Mouse (Mus musculus) testis, adult 2 months (tissue): Measurements from ENCODE around the gene Nup98. TPM values are rescaled to one million over a fixed set of nuclear protein-coding genes. Genes with fewer than 3 reads are reported as not detected.

ENCODE experiments used
- H3K27ac ChIP-seq: fragments of 200-500 bp; 2 replicates; pipeline ENCODE4 v1.5.1; 2012; ENCODE audit warnings: low read depth, low read length; ENCODE audit not compliant: control insufficient read depth, insufficient read depth
- H3K27me3 ChIP-seq: fragments of 200-500 bp; 2 replicates; pipeline ENCODE4 v1.6.1; 2012; ENCODE audit warnings: mild to moderate bottlenecking, low read length, moderate library complexity; ENCODE audit not compliant: control insufficient read depth, insufficient read depth
- H3K36me3 ChIP-seq: fragments of 200-500 bp; 2 replicates; pipeline ENCODE4 v1.6.1; 2012; ENCODE audit warnings: mild to moderate bottlenecking, low read length; ENCODE audit not compliant: control insufficient read depth, insufficient read depth
- H3K4me1 ChIP-seq: fragments of 200-500 bp; 2 replicates; pipeline ENCODE4 v1.6.1; 2012; ENCODE audit warnings: low read length; ENCODE audit not compliant: control insufficient read depth, insufficient read depth
- H3K4me3 ChIP-seq: fragments of 200-500 bp; 2 replicates; pipeline ENCODE4 v1.5.1; 2012; ENCODE audit warnings: low read depth, mild to moderate bottlenecking, low read length, moderate library complexity, mixed read lengths; ENCODE audit not compliant: control insufficient read depth
- CTCF ChIP-seq: fragments of 200-500 bp; IDR thresholded peaks from 2 replicates; pipeline ENCODE4 v1.5.1; 2012; ENCODE audit warnings: low read depth, mild to moderate bottlenecking, inconsistent platforms, low read length, moderate library complexity; ENCODE audit not compliant: control insufficient read depth, insufficient read depth, insufficient replicate concordance
- POLR2A ChIP-seq: fragments of 200-500 bp; IDR thresholded peaks from 2 replicates; pipeline ENCODE4 v1.6.1; 2012; ENCODE audit warnings: low read depth, mild to moderate bottlenecking, inconsistent platforms, low read length, moderate library complexity; ENCODE audit not compliant: control insufficient read depth
- polyA plus RNA-seq: library from polyadenylated mRNA; depleted of rRNA; stranded (reverse); fragments of >200 nt; gene quantifications from 2 replicates; pipeline ENCODE4 v1.2.3, GENCODE M21; 2012

The Nup98 gene
- polyA plus RNA-seq, 1 experiment: 126 TPM

GRCm38 (mm10) chr7:102183849-102184248 is 26.1 kb downstream of the Nup98 start:
- no peaks in the 10 kb centered on the region for H3K27me3 ChIP-seq
- H3K36me3 ChIP-seq: peaks cover 2% of the 10 kb centered on the region; the same call in 1 of the 2 replicates
- TF ChIP-seq CTCF (no peak), POLR2A (no peak)
- H3K4me1 ChIP-seq: no peaks in the 10 kb centered on the region
- no peak overlapping the region for H3K27ac ChIP-seq
- H3K4me3 ChIP-seq: no peak overlapping the region

- Histone ChIP-seq H3K36me3 (no peaks in the 10 kb centered on the region; the same call in 1 of the 2 replicates), H3K4me3 (no peak overlapping the region), H3K27ac (no peak overlapping the region), H3K27me3 (no peaks in the 10 kb centered on the region), H3K4me1 (no peaks in the 10 kb centered on the region)
- TF ChIP-seq POLR2A (no peak), CTCF (no peak)
Observed at GRCm38 (mm10) chr7:102170300-102170699, 39.7 kb downstream of the Nup98 start.

GRCm38 (mm10) chr7:102153691-102154090 is 56.3 kb downstream of the Nup98 start:
- no peaks in the 10 kb centered on the region; the same call in 1 of the 2 replicates for H3K36me3 ChIP-seq
- TF ChIP-seq POLR2A (no peak), CTCF (no peak)

GRCm38 (mm10) chr7:102137898-102138297 is 72.1 kb downstream of the Nup98 start:
- Histone ChIP-seq H3K27ac (no peak overlapping the region), H3K4me1 (no peaks in the 10 kb centered on the region), H3K27me3 (no peaks in the 10 kb centered on the region), H3K4me3 (no peak overlapping the region), H3K36me3 (peaks cover 1% of the 10 kb centered on the region)
- TF ChIP-seq CTCF: no peak
- TF ChIP-seq POLR2A: no peak

More at GRCm38 (mm10) chr7:102153691-102154090, 56.3 kb downstream of the Nup98 start:
- H3K27me3 ChIP-seq: no peaks in the 10 kb centered on the region
- H3K27ac ChIP-seq: no peak overlapping the region
- no peaks in the 10 kb centered on the region for H3K4me1 ChIP-seq
- H3K4me3 ChIP-seq: no peak overlapping the region

GRCm38 (mm10) chr7:102137464-102137863 is 72.5 kb downstream of the Nup98 start:
- peaks cover 1% of the 10 kb centered on the region for H3K36me3 ChIP-seq
- no peaks in the 10 kb centered on the region for H3K4me1 ChIP-seq
- TF ChIP-seq CTCF (no peak), POLR2A (no peak)
- H3K4me3 ChIP-seq: no peak overlapping the region
- no peaks in the 10 kb centered on the region for H3K27me3 ChIP-seq
- no peak overlapping the region for H3K27ac ChIP-seq

GRCm38 (mm10) chr7:102132395-102132794 is 77.6 kb downstream of the Nup98 start:
- no peak for TF ChIP-seq POLR2A
- TF ChIP-seq CTCF: no peak
- H3K27me3 ChIP-seq: no peaks in the 10 kb centered on the region
- H3K27ac ChIP-seq: no peak overlapping the region
- H3K36me3 ChIP-seq: peaks cover 4% of the 10 kb centered on the region
- H3K4me3 ChIP-seq: no peak overlapping the region
- no peaks in the 10 kb centered on the region for H3K4me1 ChIP-seq

- Histone ChIP-seq H3K36me3 (peaks cover 1% of the 10 kb centered on the region), H3K4me3 (no peak overlapping the region), H3K4me1 (no peaks in the 10 kb centered on the region), H3K27me3 (no peaks in the 10 kb centered on the region), H3K27ac (no peak overlapping the region)
- no peak for TF ChIP-seq CTCF
- no peak for TF ChIP-seq POLR2A
Observed at GRCm38 (mm10) chr7:102120326-102120725, 89.7 kb downstream of the Nup98 start.

- Histone ChIP-seq H3K4me1 (peaks cover 10% of the 10 kb centered on the region), H3K27ac (no peak overlapping the region), H3K27me3 (no peaks in the 10 kb centered on the region), H3K36me3 (no peaks in the 10 kb centered on the region; the same call in 1 of the 2 replicates), H3K4me3 (no peak overlapping the region)
- TF ChIP-seq POLR2A (no peak), CTCF (no peak)
Observed at GRCm38 (mm10) chr7:102117382-102117781, 92.6 kb downstream of the Nup98 start.
